Mouse (Mus musculus) limb, embryonic 11.5 days (tissue): ENCODE measurements around the gene Pus3. TPM values are rescaled to one million over a fixed set of nuclear protein-coding genes. Genes with fewer than 3 reads are reported as not detected.
"Not testable (repeated sequence)": the region's sequence is repeated elsewhere in the genome, so short reads cannot be mapped to it uniquely, and the experiment has no call there.

Experiments
- ATAC-seq: fragments of 200-750 bp; cut with Nextera tagmentation; 2 replicates; pipeline ENCODE4 v1.8.0; 2017; ENCODE audit warnings: low read depth; ENCODE audit not compliant: insufficient number of reproducible peaks, low FRiP score, low TSS enrichment
- DNase-seq: peaks from one replicate; pipeline ENCODE4 v3.0.0-alpha.2; 2015; ENCODE audit warnings: low spot score
- H3K27ac ChIP-seq: fragments of 300-500 bp; sonication (generic); replicated peaks from 2 replicates; pipeline ENCODE4 v1.5.1; 2014; ENCODE audit warnings: low read depth, mild to moderate bottlenecking, low read length
- H3K27me3 ChIP-seq: fragments of 300-500 bp; sonication (generic); 2 replicates; pipeline ENCODE4 v1.6.1; 2014; ENCODE audit warnings: mild to moderate bottlenecking, low read length, mixed read lengths; ENCODE audit not compliant: control insufficient read depth, insufficient read depth
- H3K36me3 ChIP-seq: fragments of 300-500 bp; sonication (generic); 2 replicates; pipeline ENCODE4 v1.6.1; 2014; ENCODE audit warnings: mild to moderate bottlenecking, low read length, moderate library complexity, mixed read lengths; ENCODE audit not compliant: control insufficient read depth, insufficient read depth
- H3K4me1 ChIP-seq: fragments of 300-500 bp; sonication (generic); 2 replicates; pipeline ENCODE4 v1.6.1; 2014; ENCODE audit warnings: low read length, mixed read lengths; ENCODE audit not compliant: control insufficient read depth, insufficient read depth
- H3K4me2 ChIP-seq: fragments of 300-500 bp; sonication (generic); 2 replicates; pipeline ENCODE4 v1.6.1; 2014; ENCODE audit warnings: low read depth, mild to moderate bottlenecking, moderate library complexity; ENCODE audit not compliant: severe bottlenecking
- H3K4me3 ChIP-seq: fragments of 300-500 bp; sonication (generic); 2 replicates; pipeline ENCODE4 v1.5.1; 2014; ENCODE audit warnings: low read depth, low read length
- H3K9ac ChIP-seq: fragments of 300-500 bp; sonication (generic); 2 replicates; pipeline ENCODE4 v1.6.1; 2014; ENCODE audit warnings: mild to moderate bottlenecking, low read length
- H3K9me3 ChIP-seq: fragments of 300-500 bp; sonication (generic); 2 replicates; pipeline ENCODE4 v1.6.1; 2016; ENCODE audit warnings: low read length; ENCODE audit not compliant: control insufficient read depth
- WGBS: fragments of 180-500 bp; shearing (Covaris S2); extraction: QIAGEN DNeasy Blood & Tissue Kit; methylation state at CpG from one replicate; pipeline ENCODE4 v1.1.7; 2014; 5-methylcytosine and 5-hydroxymethylcytosine counted together
- polyA plus RNA-seq: library from polyadenylated mRNA; unstranded; fragments of >200 nt; fragmentation: Nextera tagmentation; extraction: Ambion mirVana; gene quantifications from 2 replicates; pipeline ENCODE4 v1.2.1, GENCODE M21; 2014

The Pus3 gene
- polyA plus RNA-seq, 1 experiment from 2014 or later: 24.5 TPM

DNA sequence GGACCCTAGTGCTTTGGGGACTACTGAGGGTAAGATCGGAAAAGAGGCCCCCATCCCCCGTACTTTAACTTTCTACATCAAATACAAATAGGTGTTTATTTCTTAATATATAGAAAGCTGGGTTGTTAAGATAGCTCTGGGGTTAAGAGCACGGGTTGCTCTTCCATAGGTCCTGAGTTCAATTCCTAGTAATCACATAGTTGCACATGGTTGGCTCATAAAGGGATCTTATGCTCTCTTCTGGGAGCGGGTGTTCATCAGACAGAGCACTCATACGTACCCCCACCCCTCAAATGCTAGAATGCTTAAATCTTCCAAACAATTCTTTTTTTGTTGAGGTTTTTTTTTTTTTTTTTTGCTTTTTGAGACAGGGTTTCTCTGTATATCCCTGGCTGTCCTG is 12.3 kb downstream of the Pus3 start:
- Histone ChIP-seq H3K4me2 (peak overlapping the region; percentile 42), H3K36me3 (no peaks in the 10 kb centered on the region; the same call in 1 of the 2 replicates), H3K9ac (peak overlapping the region; percentile 77; the same call in 1 of the 2 replicates), H3K9me3 (no peaks in the 10 kb centered on the region), H3K27me3 (no peaks in the 10 kb centered on the region), H3K4me3 (peak overlapping the region; percentile 65), H3K27ac (no peak overlapping the region), H3K4me1 (no peaks in the 10 kb centered on the region)
- ATAC-seq (no peak), DNase-seq (no peak)
- WGBS: 19% methylated on average over 5 of the region's 5 CpGs

DNA sequence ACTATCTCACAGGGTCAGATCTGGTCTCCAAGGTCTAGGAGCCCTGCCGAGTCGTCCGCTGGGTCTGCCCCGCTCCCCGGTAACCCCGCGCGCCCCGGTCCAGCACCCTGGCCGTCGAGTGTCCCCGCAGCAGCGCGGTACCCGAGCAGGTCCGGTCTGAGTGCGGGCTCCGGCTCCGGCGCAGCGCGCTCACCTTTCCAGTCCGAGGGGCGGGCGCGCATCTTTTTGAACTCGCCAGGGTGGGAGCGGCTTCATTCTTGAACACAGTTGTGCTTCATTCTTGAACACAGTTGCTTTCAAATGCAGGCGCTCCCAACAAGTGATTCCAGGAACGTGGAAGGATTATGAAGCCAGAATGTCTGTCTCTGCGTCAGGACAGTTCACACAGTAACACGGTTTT is 16.0 kb downstream of the Pus3 start:
- no peaks in the 10 kb centered on the region for H3K9me3 ChIP-seq
- H3K4me2 ChIP-seq: peak overlapping the region; percentile 50
- no peaks in the 10 kb centered on the region for H3K4me1 ChIP-seq
- whole genome bisulfite sequencing: 3% methylated on average over 32 of the region's 32 CpGs
- H3K4me3 ChIP-seq: peak overlapping the region; percentile 24
- no peak overlapping the region for H3K27ac ChIP-seq
- no peaks in the 10 kb centered on the region for H3K36me3 ChIP-seq
- ATAC-seq (no peak), DNase-seq (peak; percentile 39)
- H3K27me3 ChIP-seq: no peaks in the 10 kb centered on the region
- H3K9ac ChIP-seq: no peak overlapping the region

DNA sequence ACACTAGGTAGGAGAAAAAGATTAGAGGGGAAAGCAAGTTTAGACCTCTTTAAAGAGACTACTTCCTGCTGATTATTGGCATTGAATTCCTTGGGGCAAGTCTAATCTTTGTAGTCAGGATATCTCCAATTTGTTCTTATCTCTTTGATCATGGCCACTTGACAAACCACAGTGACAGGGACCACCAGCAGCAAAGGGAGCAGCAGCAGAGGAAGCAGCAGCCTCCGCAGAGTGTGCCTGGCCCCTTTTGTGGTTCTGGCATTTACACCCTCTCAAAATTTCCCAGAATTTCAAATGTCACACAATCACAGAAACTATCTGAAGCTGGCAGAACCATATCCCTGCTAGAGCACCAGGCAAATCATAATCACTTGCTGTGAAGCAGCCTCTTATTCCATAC is 29.3 kb downstream of the Pus3 start:
- Histone ChIP-seq H3K4me1 (no peaks in the 10 kb centered on the region), H3K4me2 (no peak overlapping the region), H3K9ac (no peak overlapping the region), H3K36me3 (no peaks in the 10 kb centered on the region), H3K27me3 (no peaks in the 10 kb centered on the region), H3K4me3 (no peak overlapping the region), H3K27ac (no peak overlapping the region), H3K9me3 (no peaks in the 10 kb centered on the region)
- DNase-seq (no peak), ATAC-seq (no peak)
- 17% methylated on average over 1 of the region's 1 CpGs for WGBS

DNA sequence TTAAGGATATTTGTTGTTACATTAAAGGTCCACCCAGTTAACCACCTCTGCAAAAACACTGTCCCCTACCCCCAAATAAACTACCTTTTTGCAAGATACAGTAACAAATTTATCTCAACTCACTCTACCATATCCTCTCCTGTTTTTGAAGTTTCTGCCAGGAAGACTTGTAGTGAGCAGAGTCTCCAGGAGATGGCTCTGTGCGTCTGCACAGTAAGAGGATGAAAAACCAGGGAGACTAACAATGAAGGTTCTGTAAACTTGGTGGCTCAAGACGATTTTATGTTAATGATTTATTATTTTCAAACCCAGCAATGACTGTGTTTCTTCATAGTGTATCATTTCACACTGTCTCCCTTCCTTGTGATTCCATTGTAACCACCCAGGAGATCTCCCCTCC is 34.5 kb downstream of the Pus3 start:
- no peaks in the 10 kb centered on the region for H3K27me3 ChIP-seq
- H3K9ac ChIP-seq: no peak overlapping the region
- no peaks in the 10 kb centered on the region for H3K4me1 ChIP-seq
- H3K27ac ChIP-seq: no peak overlapping the region
- H3K9me3 ChIP-seq: no peaks in the 10 kb centered on the region
- WGBS: 17% methylated on average over 2 of the region's 2 CpGs
- DNase-seq: peak; percentile 31
- H3K4me2 ChIP-seq: no peak overlapping the region
- no peak for ATAC-seq
- H3K4me3 ChIP-seq: no peak overlapping the region
- H3K36me3 ChIP-seq: no peaks in the 10 kb centered on the region

DNA sequence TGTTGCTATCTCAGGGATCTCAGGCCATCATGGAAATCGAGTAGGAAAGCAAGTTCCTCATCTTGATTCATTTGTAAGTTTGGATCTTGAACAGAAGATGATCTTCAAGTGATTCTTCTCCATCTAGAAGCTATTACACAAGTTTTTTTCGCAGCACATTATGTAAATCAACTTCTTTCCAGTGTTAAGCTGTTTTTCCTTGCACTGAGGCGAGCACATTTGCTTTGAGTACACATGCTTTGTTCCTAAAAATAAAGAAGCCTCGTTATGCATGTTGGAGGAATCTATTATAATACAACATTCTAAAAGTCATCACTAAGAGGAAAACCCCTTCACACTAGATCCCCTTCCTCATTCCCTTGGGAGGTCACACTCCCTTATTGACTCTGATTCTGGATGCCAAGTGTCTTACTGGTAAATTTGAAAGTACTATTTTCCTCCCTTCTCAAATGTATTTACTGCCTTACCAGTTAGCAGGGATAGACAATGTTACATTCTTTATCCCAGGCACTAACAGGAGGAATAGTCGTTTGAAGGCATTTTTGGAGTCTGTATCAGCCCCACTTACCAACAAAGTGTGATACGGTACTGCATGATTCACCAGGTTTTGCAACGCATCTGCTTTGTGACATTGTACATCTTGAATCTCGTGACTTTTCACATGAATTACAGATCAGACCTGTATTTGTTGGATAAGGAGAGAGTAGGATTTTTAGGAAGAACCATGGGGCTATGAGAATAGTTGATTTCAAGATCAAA is 49.4 kb downstream of the Pus3 start:
- Histone ChIP-seq H3K9me3 (no peaks in the 10 kb centered on the region), H3K4me1 (no peaks in the 10 kb centered on the region), H3K9ac (no peak overlapping the region), H3K27me3 (no peaks in the 10 kb centered on the region), H3K4me3 (no peak overlapping the region), H3K27ac (no peak overlapping the region), H3K36me3 (no peaks in the 10 kb centered on the region), H3K4me2 (no peak overlapping the region)
- 71% methylated on average over 8 of the region's 8 CpGs for WGBS
- DNase-seq (no peak), ATAC-seq (no peak)

DNA sequence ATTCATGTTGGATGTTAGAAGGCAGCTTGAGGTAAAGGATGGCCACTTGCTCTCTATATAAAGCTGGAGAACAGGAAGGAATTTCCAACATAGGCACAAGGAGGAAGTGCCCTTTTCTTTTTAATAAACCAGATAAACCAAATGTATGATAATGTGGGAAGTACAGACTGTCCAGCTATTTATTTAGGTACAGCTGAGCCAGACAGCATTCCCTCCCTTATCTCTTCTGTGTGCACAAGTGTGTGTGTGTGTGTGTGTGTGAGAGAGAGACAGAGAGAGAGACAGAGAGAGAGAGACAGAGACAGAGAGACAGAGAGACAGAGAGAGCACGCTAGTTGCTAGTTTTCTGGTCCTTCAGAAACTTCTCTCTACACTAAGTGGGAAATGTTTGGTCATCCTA is 53.4 kb downstream of the Pus3 start, which contains the start of gene Pate4:
Gene Pate4, minus strand, starts transcription at position 101 of the 400 bp plus-strand sequence.
- no peak within 1 kb of the TSS for H3K9ac ChIP-seq
- ATAC-seq (no peak), DNase-seq (no peak)
- no peaks in the 10 kb centered on the region for H3K36me3 ChIP-seq
- no peaks in the 10 kb centered on the region for H3K4me1 ChIP-seq
- no peaks in the 10 kb centered on the region for H3K27me3 ChIP-seq
- H3K9me3 ChIP-seq: no peaks in the 10 kb centered on the region
- WGBS: 65% methylated on average over 1 of the region's 1 CpGs
- no peak within 1 kb of the TSS for H3K4me2 ChIP-seq
- H3K27ac ChIP-seq: no peak within 1 kb of the TSS
- H3K4me3 ChIP-seq: no peak within 1 kb of the TSS

DNA sequence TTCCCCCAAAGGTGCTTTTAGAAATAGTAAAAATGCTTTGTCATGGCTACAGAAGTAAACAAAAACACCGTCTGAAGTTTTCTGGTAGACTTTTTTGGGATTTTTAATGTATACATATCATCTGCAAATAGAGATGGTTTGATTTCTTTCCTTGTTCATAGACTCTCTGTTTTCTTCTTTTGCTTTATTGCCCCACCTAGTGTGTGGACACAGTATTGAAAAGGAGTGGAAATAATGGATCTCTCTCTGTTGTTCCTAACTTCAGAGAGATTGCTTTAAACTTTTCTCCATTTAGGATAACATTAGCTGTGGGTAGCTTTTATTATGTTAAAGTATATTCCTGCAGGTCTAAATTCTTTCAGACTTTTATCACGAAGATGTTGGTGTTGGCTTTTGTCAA is 55.6 kb downstream of the Pus3 start:
- Histone ChIP-seq H3K4me3 (no peak overlapping the region), H3K4me1 (no peaks in the 10 kb centered on the region), H3K9ac (no peak overlapping the region), H3K27me3 (no peaks in the 10 kb centered on the region), H3K36me3 (no peaks in the 10 kb centered on the region), H3K4me2 (no peak overlapping the region), H3K27ac (no peak overlapping the region), H3K9me3 (no peaks in the 10 kb centered on the region)
- no peak for DNase-seq
- WGBS: 32% methylated on average over 2 of the region's 2 CpGs
- ATAC-seq: no peak

DNA sequence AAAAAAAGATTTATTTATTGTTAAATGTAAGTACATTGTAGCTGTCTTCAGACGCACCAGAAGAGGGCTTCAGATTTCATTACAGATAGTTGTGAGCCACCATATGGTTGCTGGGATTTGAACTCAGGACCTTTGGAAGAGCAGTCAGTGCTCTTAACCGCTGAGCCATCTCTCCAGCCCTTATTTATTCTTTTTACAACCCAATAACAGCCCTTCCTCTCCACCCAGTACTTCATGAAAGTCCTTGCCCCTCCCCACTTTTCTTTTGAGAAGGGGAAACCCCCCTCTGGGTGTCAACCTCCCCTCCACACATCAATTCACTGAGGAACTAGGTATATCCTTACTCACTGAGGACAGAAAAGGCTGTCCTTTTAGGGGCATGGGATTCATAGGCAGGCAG is 58.4 kb downstream of the Pus3 start:
- H3K36me3 ChIP-seq, ATAC-seq, DNase-seq, H3K9me3 ChIP-seq, H3K4me1 ChIP-seq, H3K9ac ChIP-seq, H3K27ac ChIP-seq, H3K4me3 ChIP-seq, H3K4me2 ChIP-seq, H3K27me3 ChIP-seq: not testable (repeated sequence)
- 72% methylated on average over 2 of the region's 2 CpGs for WGBS
